Mouse (Mus musculus) stomach, embryonic 14.5 days (tissue): ENCODE results near the gene Tsc22d1. TPM values are rescaled to one million over a fixed set of nuclear protein-coding genes. Genes with fewer than 3 reads are reported as not detected.

Experiments
- ATAC-seq: fragments of 200-750 bp; cut with Nextera tagmentation; 2 replicates; pipeline ENCODE4 v1.8.0; 2017; ENCODE audit warnings: low read depth, moderate TSS enrichment; ENCODE audit not compliant: insufficient number of reproducible peaks, insufficient read depth, low FRiP score
- H3K27ac ChIP-seq: fragments of 300-500 bp; sonication (generic); 2 replicates; pipeline ENCODE4 v1.5.1; 2014; ENCODE audit warnings: mild to moderate bottlenecking, low read length, moderate library complexity, mixed read lengths
- H3K27me3 ChIP-seq: fragments of 300-500 bp; sonication (generic); 2 replicates; pipeline ENCODE4 v1.6.1; 2014; ENCODE audit warnings: low read length, control low read depth, mixed read lengths; ENCODE audit not compliant: control insufficient read depth, insufficient read depth
- H3K36me3 ChIP-seq: fragments of 300-500 bp; sonication (generic); 2 replicates; pipeline ENCODE4 v1.6.1; 2014; ENCODE audit warnings: mild to moderate bottlenecking, control low read depth, low read length, moderate library complexity, mixed read lengths; ENCODE audit not compliant: control insufficient read depth, insufficient read depth
- H3K4me1 ChIP-seq: fragments of 300-500 bp; sonication (generic); 2 replicates; pipeline ENCODE4 v1.6.1; 2014; ENCODE audit warnings: low read length, control low read depth, mixed read lengths; ENCODE audit not compliant: control insufficient read depth, insufficient read depth
- H3K4me2 ChIP-seq: fragments of 300-500 bp; sonication (generic); replicated peaks from 2 replicates; pipeline ENCODE4 v1.6.1; 2014; ENCODE audit warnings: low read depth, low read length, control low read depth
- H3K4me3 ChIP-seq: fragments of 300-500 bp; sonication (generic); 2 replicates; pipeline ENCODE4 v1.5.1; 2014; ENCODE audit warnings: low read depth, low read length, control low read depth
- H3K9ac ChIP-seq: fragments of 300-500 bp; sonication (generic); replicated peaks from 2 replicates; pipeline ENCODE4 v1.6.1; 2014; ENCODE audit warnings: low read depth, mild to moderate bottlenecking, control low read depth, low read length, moderate library complexity, mixed read lengths
- H3K9me3 ChIP-seq: fragments of 300-500 bp; sonication (generic); 2 replicates; pipeline ENCODE4 v1.6.1; 2016; ENCODE audit warnings: low read depth, low read length, control low read depth; ENCODE audit not compliant: control insufficient read depth
- WGBS: fragments of 180-500 bp; shearing (Covaris S2); extraction: QIAGEN DNeasy Blood & Tissue Kit; methylation state at CpG from one replicate; pipeline ENCODE4 v1.1.7; 2014; 5-methylcytosine and 5-hydroxymethylcytosine counted together
- polyA plus RNA-seq: library from polyadenylated mRNA; unstranded; fragments of >200 nt; fragmentation: Nextera tagmentation; extraction: Ambion mirVana; gene quantifications from 2 replicates; pipeline ENCODE4 v1.2.1, GENCODE M21; 2014

Gene Tsc22d1
- polyA plus RNA-seq, 1 experiment from 2014 or later, result 656 TPM

DNA sequence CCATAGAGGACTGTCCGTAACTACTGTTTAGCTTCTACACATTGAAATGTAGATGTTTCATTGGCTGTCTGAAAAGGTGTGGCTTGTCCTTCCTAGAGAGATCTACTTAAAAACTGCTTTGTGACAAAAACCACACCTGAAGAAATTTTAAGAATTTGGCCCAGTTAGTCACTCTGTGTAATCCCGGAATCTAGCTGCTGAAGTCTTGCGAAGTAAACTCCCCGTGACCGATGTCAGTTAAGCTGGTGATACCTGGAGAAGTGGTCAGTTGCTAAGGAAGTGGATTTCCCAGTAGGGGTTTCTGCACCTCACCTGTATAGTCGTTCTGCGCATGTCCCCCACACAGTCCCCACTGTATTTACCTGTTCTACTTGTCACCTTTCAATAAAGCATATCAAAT is 92.6 kb downstream of the Tsc22d1 start:
- Histone ChIP-seq H3K4me2 (peak overlapping the region; percentile 92), H3K36me3 (peaks cover 20% of the 10 kb centered on the region; the same call in 1 of the 2 replicates), H3K27me3 (no peaks in the 10 kb centered on the region), H3K9me3 (no peaks in the 10 kb centered on the region), H3K27ac (no peak overlapping the region), H3K9ac (no peak overlapping the region), H3K4me1 (no peaks in the 10 kb centered on the region; the same call in 1 of the 2 replicates), H3K4me3 (peak overlapping the region; percentile 93; the same call in 1 of the 2 replicates)
- WGBS, result 89% methylated on average over 7 of the region's 7 CpGs
- no peak for ATAC-seq

DNA sequence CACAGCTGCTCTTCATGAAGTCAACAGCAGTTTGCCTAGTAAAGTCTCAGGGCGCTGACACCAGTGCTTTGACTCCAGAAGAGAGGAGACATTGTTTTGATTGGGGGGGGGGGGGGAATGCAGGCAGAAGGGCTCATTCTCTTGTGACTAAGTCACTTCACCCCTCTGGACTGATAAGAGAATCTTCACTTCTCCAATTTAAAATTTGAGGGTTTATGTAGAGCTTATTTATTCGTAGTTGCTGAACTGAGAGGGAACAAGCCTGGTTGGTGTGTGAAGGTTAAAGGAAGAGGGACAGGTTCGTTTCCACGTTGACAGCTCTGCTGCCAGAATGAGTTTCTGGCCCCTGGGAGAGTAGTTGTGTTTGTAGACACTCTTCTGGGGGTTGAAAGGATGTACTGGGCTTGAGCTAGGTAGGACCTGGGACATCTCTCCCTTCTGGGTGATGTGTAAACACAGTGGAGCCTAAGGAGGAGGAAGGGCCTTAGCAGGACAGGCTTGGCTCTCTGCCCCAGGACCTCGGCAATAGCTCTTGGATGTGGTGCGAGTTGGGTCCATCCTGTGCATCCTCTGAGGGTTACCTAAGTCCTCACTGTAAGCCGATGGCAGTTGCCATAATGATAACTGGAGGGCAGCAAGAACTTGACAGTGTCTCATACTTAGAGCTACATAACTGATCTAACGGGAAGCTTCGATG is 93.2 kb downstream of the Tsc22d1 start:
- ATAC-seq, result no peak
- Histone ChIP-seq H3K27ac (no peak overlapping the region), H3K4me3 (no peak overlapping the region), H3K9ac (no peak overlapping the region), H3K9me3 (no peaks in the 10 kb centered on the region), H3K27me3 (no peaks in the 10 kb centered on the region), H3K4me2 (peak overlapping the region; percentile 92; the same call in 1 of the 2 replicates), H3K4me1 (peaks cover 1% of the 10 kb centered on the region), H3K36me3 (peaks cover 20% of the 10 kb centered on the region; the same call in 1 of the 2 replicates)
- WGBS, result 79% methylated on average over 9 of the region's 9 CpGs

DNA sequence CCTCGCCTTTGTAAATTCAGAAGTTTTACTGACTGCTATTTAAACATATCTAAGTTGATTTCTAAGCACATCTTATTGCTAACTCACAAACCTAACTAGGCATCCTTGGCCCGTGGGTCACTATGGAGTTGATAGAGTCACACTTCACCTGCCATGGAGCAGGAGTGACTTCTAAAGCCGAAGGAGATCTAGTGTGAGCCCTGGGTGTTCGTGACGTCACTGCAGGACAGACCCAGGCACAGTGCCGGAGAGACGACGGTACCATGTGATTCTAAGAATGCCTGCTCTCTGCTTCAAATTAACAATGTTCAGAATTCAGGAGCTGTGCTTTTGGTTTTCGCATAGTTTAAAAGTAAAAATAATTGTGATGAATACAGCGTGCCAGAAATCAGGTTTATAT is 93.9 kb downstream of the Tsc22d1 start:
- Histone ChIP-seq H3K4me3 (no peak overlapping the region), H3K27ac (no peak overlapping the region), H3K4me2 (no peak overlapping the region), H3K9me3 (no peaks in the 10 kb centered on the region), H3K4me1 (peaks cover 8% of the 10 kb centered on the region), H3K9ac (no peak overlapping the region), H3K27me3 (no peaks in the 10 kb centered on the region), H3K36me3 (peaks cover 20% of the 10 kb centered on the region; the same call in 1 of the 2 replicates)
- 81% methylated on average over 10 of the region's 10 CpGs for WGBS
- ATAC-seq, result no peak

DNA sequence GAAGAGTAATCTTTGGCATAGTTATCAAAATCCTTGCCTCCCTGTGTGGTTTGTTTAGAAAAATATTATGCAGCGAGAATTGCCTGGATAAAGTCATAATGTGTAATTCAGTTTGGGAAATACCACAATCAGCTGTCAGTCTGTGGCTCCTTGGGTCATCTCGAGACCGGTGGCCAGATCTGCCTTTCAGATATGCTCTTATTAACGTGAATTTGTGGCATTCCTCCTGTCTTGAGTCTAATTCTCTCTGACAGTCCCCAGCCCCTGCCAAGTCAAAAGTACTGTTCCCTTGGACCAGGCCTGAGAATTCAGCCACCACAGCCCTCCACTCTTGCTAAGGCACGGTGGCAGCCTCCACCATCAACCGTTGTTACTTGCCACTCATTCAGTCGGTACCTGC is 97.2 kb downstream of the Tsc22d1 start:
- ATAC-seq, result no peak
- no peak overlapping the region for H3K4me2 ChIP-seq
- no peaks in the 10 kb centered on the region for H3K27me3 ChIP-seq
- H3K9ac ChIP-seq, result no peak overlapping the region
- H3K4me1 ChIP-seq, result peaks cover 12% of the 10 kb centered on the region
- no peaks in the 10 kb centered on the region for H3K9me3 ChIP-seq
- no peak overlapping the region for H3K4me3 ChIP-seq
- peaks cover 13% of the 10 kb centered on the region; the same call in 1 of the 2 replicates for H3K36me3 ChIP-seq
- 71% methylated on average over 7 of the region's 7 CpGs for WGBS
- H3K27ac ChIP-seq, result no peak overlapping the region

DNA sequence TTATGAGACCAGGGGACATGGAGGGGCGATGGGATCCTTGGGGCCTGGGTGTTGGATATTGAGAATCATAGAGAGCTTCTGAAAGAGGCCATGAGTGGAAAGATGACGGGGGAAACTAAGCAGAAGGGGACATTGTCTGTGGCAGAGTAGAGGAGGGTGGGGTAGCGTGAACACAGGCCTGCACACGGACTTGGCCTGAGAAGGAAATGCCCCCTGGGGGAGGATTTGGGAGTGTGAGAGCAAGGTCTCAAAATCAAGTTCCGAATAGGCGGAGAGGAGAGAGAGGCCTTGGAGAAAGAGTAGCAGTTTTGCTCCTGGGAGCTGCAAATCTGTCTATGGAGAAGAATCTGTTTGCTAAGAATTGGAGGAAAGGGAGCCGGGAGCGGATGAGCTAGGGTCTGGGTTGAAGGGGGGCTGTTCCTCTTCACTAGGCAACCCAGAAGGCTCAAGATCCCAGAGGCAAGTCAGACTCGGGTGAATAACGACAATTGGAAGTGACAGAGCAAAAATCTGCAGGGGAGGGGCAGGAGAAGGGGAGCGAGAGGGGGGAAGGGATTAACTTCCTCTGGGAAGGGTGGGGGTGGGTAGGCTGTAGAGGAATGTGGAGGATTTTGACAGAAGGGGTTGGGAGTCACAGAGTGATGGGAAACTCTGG is 98.8 kb downstream of the Tsc22d1 start:
- 26% methylated on average over 11 of the region's 11 CpGs for WGBS
- 0 out of 2 replicates have a peak, but pooled peaks have one; percentile 33 for ATAC-seq

DNA sequence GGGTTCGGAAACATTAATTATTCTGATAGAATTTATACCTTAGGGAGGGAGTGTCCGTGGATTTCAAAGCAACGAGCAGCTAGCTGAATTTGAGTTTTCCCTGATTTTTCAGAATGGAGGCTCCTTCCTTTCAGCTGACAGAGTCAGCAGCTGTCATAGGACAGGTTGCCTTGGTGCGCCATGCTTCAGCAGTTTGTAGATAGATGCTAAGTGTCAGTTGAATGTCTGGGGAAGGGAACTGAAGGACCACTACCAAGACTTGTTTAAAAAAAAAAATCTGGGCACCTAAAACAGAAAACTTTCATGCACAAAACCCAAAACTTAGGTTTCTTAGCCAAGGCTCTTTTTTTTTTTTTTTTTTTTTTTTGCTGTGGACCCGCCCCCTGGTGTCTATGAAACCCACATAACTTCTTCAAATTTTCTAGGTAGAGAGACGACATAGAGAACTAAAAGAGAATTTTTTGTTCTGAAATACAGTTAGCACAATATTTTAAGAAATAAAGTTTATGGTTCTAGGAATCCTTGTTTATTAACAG is 99.4 kb downstream of the Tsc22d1 start:
- 40% methylated on average over 6 of the region's 6 CpGs for WGBS
- no peaks in the 10 kb centered on the region for H3K27me3 ChIP-seq
- H3K9me3 ChIP-seq, result no peaks in the 10 kb centered on the region
- no peak overlapping the region for H3K9ac ChIP-seq
- peak overlapping the region; percentile 34 for H3K27ac ChIP-seq
- no peak overlapping the region for H3K4me3 ChIP-seq
- no peaks in the 10 kb centered on the region for H3K36me3 ChIP-seq
- no peak overlapping the region for H3K4me2 ChIP-seq
- no peak for ATAC-seq
- peaks cover 12% of the 10 kb centered on the region for H3K4me1 ChIP-seq

More for the DNA sequence above, 98.8 kb downstream of the Tsc22d1 start:
- H3K4me2 ChIP-seq, result no peak overlapping the region
- peak overlapping the region; percentile 34 for H3K27ac ChIP-seq
- H3K9ac ChIP-seq, result no peak overlapping the region
- H3K27me3 ChIP-seq, result no peaks in the 10 kb centered on the region
- H3K4me1 ChIP-seq, result peaks cover 12% of the 10 kb centered on the region
- H3K36me3 ChIP-seq, result no peaks in the 10 kb centered on the region
- H3K9me3 ChIP-seq, result no peaks in the 10 kb centered on the region
- H3K4me3 ChIP-seq, result no peak overlapping the region

DNA sequence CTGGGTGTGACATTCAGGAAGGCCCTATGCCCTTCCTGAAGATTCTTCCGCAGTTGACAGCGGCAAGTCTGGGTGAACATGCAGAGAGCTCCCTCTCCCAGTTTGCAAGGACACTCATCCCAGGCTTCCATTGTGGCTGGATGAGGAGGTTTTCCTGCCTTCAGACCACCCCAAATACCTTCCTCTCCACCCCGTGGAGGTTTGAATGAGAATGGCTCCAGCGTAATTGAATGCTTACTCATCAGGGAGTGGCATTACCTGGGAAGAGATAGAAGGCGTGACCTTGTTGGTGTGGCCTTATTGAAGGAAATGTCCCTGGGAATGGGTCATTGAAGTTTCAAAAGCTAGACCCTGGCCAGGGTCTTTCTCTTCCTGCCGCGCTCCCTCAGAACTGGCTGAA is 100.9 kb downstream of the Tsc22d1 start:
- WGBS, result 75% methylated on average over 7 of the region's 7 CpGs
- Histone ChIP-seq H3K4me2 (no peak overlapping the region), H3K9me3 (no peaks in the 10 kb centered on the region), H3K4me1 (peaks cover 14% of the 10 kb centered on the region), H3K27ac (no peak overlapping the region), H3K27me3 (no peaks in the 10 kb centered on the region), H3K36me3 (no peaks in the 10 kb centered on the region), H3K4me3 (no peak overlapping the region), H3K9ac (no peak overlapping the region)
- ATAC-seq, result no peak

- no peaks in the 10 kb centered on the region for H3K36me3 ChIP-seq
- no peaks in the 10 kb centered on the region for H3K27me3 ChIP-seq
- no peak overlapping the region for H3K27ac ChIP-seq
- no peak overlapping the region for H3K4me3 ChIP-seq
- WGBS, result 88% methylated on average over 5 of the region's 5 CpGs
- no peak overlapping the region for H3K9ac ChIP-seq
- no peaks in the 10 kb centered on the region for H3K9me3 ChIP-seq
- H3K4me2 ChIP-seq, result no peak overlapping the region
- no peak for ATAC-seq
- H3K4me1 ChIP-seq, result peaks cover 14% of the 10 kb centered on the region
Measured at GRCm38 (mm10) chr14:76518217-76518616, 103.5 kb downstream of the Tsc22d1 start.
